Mouse (Mus musculus): ENCODE data around the gene Rab26.

DNA sequence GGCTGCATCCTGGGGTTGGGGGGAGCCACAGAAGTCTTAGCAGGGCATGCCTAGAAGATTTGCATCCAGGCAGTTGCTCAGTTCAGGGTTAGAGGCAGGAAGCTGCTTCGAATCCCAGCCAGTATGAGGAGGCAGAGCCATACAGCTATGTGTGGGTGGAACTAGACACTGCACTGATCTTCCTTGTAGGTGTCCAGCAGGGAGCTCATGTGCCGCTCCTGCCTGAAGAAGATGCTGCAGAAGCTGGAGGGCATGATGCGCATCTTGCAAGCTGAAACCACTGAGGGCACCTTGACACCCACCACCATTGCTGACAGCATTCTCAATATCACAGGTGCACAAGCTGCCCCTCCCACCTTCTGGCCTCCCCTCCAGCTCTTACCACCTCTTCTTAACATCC is 45.5 kb upstream of the Rab26 start:
- TF ChIP-seq CTCF (IDR thresholded peaks at IDR 0.05; ENCODE audit: borderline replicate concordance, insufficient read depth, low read depth, low read length) (no peak), POLR2A (IDR thresholded peaks at IDR 0.05; ENCODE audit: borderline replicate concordance, insufficient read depth, low read length) (no peak)

Data from cerebellum, adult 2 months (tissue).